Mouse (Mus musculus) thymus, postnatal 25 days (tissue): ENCODE results near the gene Lasp1.
"Not testable (repeated sequence)": the region's sequence is repeated elsewhere in the genome, so short reads cannot be mapped to it uniquely, and the experiment has no call there.

Source experiments
- DNase-seq: peaks from one replicate; pipeline ENCODE4 v3.0.0; 2022

Gene Lasp1

GRCm38 (mm10) chr11:97798782-97799145 is at the start of gene Lasp1:
TSS of gene Lasp1 (plus strand) at chr11:97799000.
- DNase-seq: peak; percentile 93

DNA sequence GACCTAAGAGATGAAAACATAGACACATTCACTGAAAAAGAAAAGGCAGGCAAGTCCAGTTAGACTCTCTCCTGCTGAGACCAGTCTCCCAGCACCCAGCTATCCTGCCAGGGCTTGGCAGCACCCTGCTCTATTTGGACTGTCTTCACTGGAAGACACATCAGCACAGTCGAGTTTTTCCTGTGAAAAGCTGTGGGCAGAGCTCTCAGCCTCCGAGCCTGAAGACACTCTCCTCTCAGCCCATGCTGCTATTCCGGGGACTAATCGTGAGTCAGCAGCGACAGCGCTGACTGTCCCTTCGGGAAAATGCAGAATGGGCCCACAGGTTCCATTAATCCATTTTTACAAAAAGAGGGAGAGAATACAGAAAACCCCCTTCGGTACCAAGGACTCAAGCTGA is 45.5 kb upstream of the Lasp1 start:
- DNase-seq: no peak

GRCm38 (mm10) chr11:97758125-97758524 is 40.7 kb upstream of the Lasp1 start:
- DNase-seq: no peak

GRCm38 (mm10) chr11:97758942-97759341 is 39.9 kb upstream of the Lasp1 start:
- DNase-seq: no peak

DNA sequence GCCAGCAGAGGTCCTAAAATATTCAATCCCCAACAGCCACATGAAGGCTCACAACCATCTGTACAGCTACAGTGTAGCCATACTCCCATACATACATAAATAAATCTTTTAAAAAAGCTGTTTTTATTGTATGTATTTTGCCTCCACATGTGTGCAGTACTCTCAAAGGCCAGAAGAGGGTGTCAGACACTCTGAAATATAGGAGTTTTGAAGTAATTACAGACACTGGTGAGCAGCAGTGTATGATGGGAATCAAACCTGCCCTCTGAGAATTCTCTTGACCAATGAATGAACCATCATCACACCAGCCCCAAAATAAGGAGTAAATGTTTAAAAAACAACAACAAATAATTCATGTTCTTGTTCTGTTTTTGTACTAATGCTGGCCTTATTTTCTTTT is 37.2 kb upstream of the Lasp1 start:
- no peak for DNase-seq

- DNase-seq: peak; percentile 95
These were observed 32.5 kb upstream of the Lasp1 start, which contains the start of gene Cwc25 for GRCm38 (mm10) chr11:97766154-97766881. TSS of gene Cwc25 (minus strand) at chr11:97766556.

GRCm38 (mm10) chr11:97769704-97770103 is 29.1 kb upstream of the Lasp1 start:
- no peak for DNase-seq

DNA sequence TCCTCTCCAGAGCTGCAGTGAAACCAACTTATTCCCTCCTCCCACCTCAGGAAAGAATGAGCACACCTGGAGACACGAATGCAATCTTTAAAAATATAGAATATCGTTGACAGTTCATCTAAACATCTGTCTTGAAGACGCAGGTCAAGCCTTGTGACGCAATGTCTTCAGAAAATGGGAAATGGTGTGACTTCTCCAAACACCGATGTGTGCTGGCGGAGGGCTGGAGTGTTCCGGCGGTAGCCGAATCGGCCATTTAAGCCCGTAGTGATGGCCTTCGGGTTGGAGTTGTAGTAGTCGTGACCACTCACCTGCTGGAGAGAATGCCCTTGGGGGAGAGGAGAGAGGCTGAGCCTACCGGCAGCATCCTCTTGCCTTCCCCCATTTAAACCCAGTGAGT is 27.4 kb upstream of the Lasp1 start:
- DNase-seq: no peak

GRCm38 (mm10) chr11:97775186-97775585 is 23.6 kb upstream of the Lasp1 start:
- no peak for DNase-seq

DNA sequence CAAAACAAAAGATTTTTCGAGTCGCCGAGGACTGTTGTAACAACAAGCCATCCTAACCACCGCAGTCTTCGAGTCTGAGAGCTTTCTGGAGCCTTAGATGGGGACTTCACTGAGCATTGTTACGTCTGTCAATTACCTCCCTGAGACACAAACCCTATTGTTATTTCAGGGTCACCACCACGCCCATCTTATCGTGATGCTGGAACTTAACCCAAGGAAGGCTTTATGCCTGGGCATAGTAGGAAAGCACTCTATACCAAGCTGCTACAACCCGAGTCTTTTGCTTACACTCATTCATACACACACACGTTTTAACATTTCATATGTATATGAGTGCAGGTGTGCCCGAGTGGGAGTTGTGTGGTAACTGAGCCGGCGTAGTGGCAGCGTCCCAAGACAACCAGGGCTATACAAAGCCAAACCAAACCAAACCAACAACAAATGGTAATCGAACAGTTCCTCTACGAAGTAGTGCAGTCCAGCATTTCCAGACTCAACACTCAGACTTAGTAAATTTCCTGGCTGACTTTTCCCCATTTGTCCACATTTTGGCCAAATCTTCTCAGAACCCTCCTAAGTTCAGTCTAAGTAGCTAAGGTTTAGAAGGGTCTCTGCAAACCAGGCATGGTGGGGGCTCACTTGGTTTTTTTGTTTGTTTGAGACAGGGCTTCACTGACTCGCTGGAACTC is 22.8 kb upstream of the Lasp1 start, which contains the start of gene 1700001P01Rik:
TSS of gene 1700001P01Rik (minus strand) at position 111 of the 689 bp plus-strand sequence.
- no peak for DNase-seq

DNA sequence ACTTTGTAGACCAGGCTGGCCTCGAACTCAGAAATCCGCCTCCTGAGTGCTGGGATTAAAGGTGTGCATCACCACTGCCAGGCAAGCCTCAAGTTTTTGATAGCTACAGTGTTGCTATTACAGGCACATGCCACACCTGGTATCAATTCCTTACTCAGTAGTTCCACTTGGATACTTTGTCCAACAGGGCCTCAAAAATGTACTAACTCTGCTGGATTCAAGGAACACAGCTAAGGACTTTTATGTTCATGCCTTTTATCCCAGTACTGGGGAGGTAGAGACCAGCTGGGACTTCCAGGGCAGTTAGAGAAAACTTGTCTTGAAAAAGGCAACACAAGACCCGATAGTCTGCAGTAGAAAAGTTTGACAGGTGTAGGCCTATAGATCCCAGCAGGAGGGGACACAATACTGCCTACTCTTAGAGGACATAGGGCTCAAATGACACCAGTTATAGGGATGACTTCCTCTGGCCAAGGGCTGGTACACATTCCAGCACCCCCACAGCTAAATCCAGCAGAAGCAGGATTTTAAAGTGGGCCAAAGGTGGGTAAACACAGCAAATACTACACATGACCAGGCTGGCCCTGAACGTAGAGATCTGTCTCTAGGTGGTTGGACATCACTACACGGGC is 22.2 kb upstream of the Lasp1 start:
- DNase-seq: no peak

- no peak for DNase-seq
These were observed 21.7 kb upstream of the Lasp1 start for GRCm38 (mm10) chr11:97777129-97777529.

GRCm38 (mm10) chr11:97778918-97779317 is 19.9 kb upstream of the Lasp1 start:
- no peak for DNase-seq

DNA sequence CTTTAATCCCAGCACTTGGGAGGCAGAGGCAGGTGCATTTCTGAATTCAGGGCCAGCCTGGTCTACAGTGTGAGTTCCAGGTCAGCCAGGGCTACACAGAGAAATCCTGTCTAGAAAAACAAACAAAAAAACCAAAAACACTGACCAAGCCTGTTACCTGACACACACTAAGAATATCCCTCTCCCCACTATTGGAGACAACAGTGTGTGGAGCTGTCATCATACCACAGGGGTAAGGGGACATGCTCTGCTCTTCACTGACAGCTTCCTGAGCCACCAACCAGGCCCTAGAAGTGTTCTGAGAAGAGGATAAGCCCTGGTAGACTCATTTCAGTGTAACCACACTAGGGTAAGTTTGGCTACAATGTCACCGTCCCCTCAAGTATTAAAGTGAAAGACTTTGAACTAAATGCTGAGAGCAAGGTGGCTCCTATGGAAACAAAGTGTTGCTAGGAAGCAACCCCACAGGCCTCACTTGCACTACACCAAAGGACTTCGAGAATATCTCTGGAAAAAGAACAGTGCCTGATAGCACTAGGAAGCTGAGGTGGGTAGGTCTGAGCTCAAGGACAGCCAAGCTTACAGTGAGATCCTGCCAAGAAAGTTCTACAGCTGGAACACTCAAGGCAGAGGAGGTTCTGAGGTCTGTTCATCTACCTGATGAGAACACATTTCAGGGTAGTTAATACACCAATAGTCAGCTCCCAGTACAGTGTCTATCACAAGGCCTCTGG is 18.7 kb upstream of the Lasp1 start:
- DNase-seq: no peak

GRCm38 (mm10) chr11:97781478-97781831 is 17.3 kb upstream of the Lasp1 start:
- DNase-seq: no peak

DNA sequence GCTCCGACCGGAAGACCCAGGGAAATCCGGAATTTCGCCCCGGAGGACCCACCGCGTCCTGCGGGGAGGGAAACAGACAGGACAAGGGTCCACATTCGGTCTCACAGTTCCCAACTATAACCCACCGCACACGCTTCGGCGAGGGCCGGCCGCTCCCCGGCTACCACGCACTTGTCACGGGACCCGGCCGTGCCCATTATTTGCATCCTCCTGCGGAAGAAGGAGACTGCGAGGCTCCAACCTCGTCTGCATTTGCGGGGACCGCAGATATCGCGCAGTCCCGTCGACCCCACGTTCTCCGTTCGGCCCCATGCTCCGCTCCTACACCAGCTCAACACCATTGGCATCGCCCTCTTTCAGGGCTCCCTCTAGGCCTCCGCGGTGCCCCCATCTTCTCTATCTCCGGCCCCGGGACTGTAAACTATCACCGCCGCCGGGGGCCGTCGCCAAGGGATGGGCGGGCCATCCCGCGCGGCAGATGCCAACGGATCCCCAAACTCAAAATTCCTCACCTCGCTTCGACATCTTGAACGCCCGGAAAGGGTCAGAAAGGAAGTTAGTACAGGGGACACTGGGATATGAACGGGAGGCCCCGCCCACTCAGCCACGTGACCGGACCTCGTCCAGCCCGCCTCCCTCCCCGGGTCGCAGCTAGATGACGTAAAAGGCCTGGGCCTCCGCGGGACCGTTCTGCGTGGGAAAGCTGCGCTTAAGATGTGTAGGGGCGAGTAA is 16.8 kb upstream of the Lasp1 start, which contains the start of gene Rpl23:
TSS of gene Rpl23 (minus strand) at position 606 of the 732 bp plus-strand sequence.
- DNase-seq: peak; percentile 99

GRCm38 (mm10) chr11:97782564-97782895 is 16.3 kb upstream of the Lasp1 start:
- no peak for DNase-seq

DNA sequence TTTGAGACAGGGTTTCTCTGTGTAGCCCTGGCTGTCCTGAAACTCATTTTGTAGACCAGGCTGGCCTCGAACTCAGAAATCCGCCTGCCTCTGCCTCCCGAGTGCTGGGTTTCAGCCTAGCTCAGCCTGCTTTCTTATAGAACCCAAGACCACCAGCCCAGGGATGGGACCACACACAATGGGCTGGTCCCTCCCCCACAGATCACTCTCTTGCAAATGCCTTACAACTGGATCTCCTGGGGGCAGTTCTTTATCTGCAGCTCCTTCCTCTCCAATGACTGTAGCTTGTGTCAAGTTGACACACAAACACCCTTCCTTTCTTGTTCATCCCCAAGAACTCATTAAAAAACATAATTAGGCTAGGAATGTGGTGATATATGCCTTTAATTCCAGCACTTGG is 10.8 kb upstream of the Lasp1 start:
- DNase-seq: no peak

DNA sequence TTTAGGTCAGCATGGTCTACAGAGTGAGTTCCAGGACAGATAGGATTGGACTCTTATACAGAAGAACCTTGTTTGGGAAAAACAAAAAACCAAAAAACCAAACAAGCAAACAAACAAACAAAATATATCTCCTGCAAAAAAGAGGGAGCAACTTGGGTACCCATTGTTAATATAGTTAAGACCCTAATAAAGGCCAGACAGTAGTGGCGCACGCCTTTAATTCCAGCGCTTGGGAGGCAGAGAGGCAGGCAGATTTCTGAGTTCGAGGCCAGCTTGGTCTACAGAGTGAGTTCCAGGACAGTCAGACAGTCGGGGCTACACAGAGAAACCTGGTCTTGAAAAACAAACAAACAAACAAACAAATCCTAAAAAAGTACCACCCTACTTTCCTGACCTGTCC is 9.1 kb upstream of the Lasp1 start:
- DNase-seq: no peak

GRCm38 (mm10) chr11:97790778-97791438 is 7.9 kb upstream of the Lasp1 start:
- DNase-seq: not testable (repeated sequence)

GRCm38 (mm10) chr11:97793165-97793564 is 5.6 kb upstream of the Lasp1 start:
- peak; percentile 38 for DNase-seq

GRCm38 (mm10) chr11:97796910-97797309 is 1.9 kb upstream of the Lasp1 start:
- peak; percentile 81 for DNase-seq
